Mouse (Mus musculus) lung, adult 2 months (tissue): ENCODE results near the gene Gm17018. TPM values are rescaled to one million over a fixed set of nuclear protein-coding genes. Genes with fewer than 3 reads are reported as not detected.

Experiments
- DNase-seq: peaks from one replicate; pipeline ENCODE4 v3.0.0; 2022
- H3K4me1 ChIP-seq: fragments of 200-500 bp; 2 replicates; pipeline ENCODE4 v1.6.1; 2011; ENCODE audit warnings: low read length; ENCODE audit not compliant: control insufficient read depth, insufficient read depth
- H3K4me3 ChIP-seq: fragments of 200-500 bp; replicated peaks from 2 replicates; pipeline ENCODE3; 2011; ENCODE audit warnings: low read depth, mild to moderate bottlenecking, control low read depth, low read length; ENCODE audit errors: extremely low read depth
- CTCF ChIP-seq: fragments of 200-500 bp; IDR thresholded peaks from 2 replicates; pipeline ENCODE4 v1.5.1; 2011; ENCODE audit warnings: mild to moderate bottlenecking, low read length, control low read depth; ENCODE audit not compliant: insufficient read depth
- POLR2A ChIP-seq: fragments of 200-500 bp; IDR thresholded peaks from 2 replicates; pipeline ENCODE4 v1.6.1; 2011; ENCODE audit warnings: low read depth, mild to moderate bottlenecking, control low read depth, low read length, borderline replicate concordance; ENCODE audit errors: extremely low read depth
- WGBS: fragments of 180-500 bp; shearing (Covaris S2); methylation state at CpG from one replicate; pipeline ENCODE4 v1.1.7; 2018; 5-methylcytosine and 5-hydroxymethylcytosine counted together
- polyA plus RNA-seq: library from polyadenylated mRNA; depleted of rRNA; stranded (reverse); fragments of >200 nt; gene quantifications from 2 replicates; pipeline ENCODE4 v1.2.3, GENCODE M21; 2012

The Gm17018 gene
- polyA plus RNA-seq, 1 experiment, result 7.5 TPM

DNA sequence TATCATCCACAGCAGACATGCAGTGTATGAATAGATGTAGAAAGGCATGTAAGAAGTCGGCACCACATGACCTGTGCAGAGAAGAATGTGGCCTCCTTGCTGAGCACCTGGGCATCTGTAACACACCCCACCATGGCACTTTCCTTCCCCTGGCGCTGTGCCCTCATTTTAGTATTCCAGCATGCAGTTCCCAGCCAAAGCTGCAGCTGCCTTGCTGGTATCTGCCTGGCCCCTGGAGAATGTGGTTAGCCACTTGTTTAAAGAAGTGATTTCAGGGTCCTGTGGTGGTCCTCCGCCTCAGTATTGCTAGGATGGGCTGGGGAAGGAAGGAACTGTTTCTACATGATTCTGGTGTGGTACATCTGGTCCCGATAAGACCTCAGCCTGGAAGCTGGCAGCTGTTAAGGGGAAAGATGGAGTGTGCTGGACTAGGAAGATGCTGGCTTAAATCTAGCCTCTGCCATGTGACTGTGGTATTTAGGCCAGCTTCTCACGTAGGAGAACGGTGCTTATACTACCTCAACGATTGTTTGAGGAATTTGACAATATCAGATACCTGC, 14.0 kb downstream of the Gm17018 start:
- H3K4me1 ChIP-seq, result peaks cover 12% of the 10 kb centered on the region
- H3K4me3 ChIP-seq, result no peak overlapping the region
- no peak for DNase-seq
- WGBS, result 39% methylated on average over 7 of the region's 7 CpGs
- TF ChIP-seq POLR2A, result no peak

DNA sequence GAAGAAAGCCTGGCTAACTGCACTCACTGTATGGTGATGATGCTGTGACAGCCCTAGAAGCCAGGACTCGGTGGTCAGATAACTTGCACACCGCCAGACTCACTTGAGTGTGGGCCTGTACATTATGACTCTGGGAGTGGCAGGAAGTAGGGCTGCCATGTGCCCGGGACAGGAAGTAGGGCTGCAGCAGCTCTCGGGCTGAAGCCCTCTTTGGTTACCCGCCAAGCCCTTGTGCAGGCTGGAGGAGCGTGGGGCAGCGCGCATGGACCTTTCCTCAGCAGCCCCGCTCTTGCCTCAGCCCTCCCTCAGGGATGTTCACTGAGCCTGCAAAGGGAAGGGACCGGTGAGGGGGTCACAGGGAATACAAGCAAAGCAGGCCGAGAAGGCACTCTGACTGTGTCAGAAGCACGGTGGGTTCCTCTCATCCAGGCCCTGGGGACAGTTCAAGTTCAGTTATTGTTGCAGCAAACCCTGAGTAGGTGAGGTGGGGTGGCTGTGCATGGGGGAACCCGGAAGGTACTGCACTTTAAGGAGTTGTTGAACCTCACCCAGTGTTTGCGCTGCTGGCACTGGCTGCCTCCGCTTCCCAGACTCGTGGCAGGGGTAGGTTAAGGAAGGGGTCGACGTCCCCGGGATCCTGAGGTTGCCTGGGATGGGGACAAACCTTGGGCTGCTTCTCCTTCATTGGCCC, 14.7 kb downstream of the Gm17018 start:
- DNase-seq, result peak; percentile 33
- peaks cover 12% of the 10 kb centered on the region for H3K4me1 ChIP-seq
- WGBS, result 17% methylated on average over 19 of the region's 19 CpGs
- no peak overlapping the region for H3K4me3 ChIP-seq
- TF ChIP-seq CTCF (no peak), POLR2A (no peak)

DNA sequence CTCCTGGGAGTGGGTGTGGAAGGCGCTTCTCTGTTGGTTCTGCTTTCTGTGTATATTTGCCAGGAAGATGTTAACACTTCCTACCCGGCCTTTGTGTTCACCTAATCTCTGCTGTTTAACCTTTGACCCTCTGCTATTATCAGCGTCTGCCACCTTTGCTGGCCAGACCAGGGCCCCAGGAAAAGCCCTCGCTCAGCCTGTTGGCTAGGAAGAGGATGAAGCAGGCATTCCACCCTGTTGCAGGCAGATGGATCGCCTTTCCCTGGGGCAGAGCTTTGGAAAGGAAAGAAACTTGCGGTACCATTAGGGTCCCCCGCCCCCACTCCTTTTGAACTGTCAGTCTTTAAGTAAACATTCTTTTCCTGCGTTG, 15.2 kb downstream of the Gm17018 start:
- H3K4me1 ChIP-seq, result peaks cover 12% of the 10 kb centered on the region
- no peak for DNase-seq

DNA sequence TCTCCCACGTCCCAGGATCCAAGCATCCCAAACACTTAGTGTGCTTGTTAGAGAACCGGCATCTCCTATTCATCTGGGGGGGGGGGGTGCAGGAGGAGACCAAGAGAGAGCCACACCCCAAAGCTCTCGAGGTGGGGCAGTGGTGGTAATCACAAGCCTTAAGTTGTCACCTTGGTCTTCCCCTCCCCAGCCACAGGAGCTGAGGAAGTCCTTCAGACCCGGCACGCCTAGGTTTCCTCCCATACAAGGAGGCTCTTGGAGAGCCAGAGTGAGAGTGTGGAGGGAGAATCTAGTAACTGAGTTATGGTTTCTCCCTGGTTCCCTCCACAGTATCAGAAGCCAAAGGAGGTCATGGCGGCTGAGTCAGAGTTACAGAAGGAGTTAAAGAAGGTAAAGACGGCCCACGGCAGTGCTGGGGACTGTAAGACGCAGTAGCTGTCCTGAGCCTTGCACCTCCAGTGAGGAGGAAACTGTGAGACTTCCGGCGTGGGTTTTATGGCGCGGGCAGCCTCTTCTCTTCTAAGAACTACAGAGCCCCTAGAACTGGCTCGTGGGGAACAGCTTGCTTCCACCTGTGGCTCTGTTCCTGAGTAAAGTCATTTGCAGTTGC, 16.8 kb downstream of the Gm17018 start:
- no peak overlapping the region for H3K4me3 ChIP-seq
- WGBS, result 52% methylated on average over 14 of the region's 14 CpGs
- peaks cover 12% of the 10 kb centered on the region for H3K4me1 ChIP-seq
- no peak for DNase-seq
- TF ChIP-seq CTCF (no peak), POLR2A (no peak)

More for the DNA sequence above, 15.2 kb downstream of the Gm17018 start:
- no peak for TF ChIP-seq CTCF
- no peak for TF ChIP-seq POLR2A
- 13% methylated on average over 8 of the region's 8 CpGs for WGBS
- H3K4me3 ChIP-seq, result no peak overlapping the region

DNA sequence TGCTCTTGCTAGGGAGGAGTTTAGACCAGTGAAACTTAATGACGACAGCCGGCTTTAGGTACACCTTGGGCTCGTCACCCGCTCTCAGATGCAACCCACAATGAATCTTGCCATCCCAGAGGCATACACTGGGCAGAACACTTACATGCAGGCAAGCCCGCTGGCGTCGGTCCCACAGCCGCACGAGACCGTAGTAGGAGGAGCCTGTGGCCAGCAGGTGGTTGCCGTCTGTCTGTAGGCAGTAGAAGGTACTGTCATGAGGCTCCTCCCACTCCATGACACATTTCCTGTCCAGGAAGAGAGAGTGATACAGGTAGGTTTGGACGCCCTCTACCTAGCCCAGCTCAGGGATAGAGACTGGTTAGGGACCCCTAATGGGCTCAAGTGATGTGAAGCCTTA, 18.6 kb downstream of the Gm17018 start:
- Histone ChIP-seq H3K4me3 (no peak overlapping the region), H3K4me1 (peaks cover 12% of the 10 kb centered on the region)
- no peak for TF ChIP-seq POLR2A
- DNase-seq, result no peak
- WGBS, result 85% methylated on average over 12 of the region's 12 CpGs

DNA sequence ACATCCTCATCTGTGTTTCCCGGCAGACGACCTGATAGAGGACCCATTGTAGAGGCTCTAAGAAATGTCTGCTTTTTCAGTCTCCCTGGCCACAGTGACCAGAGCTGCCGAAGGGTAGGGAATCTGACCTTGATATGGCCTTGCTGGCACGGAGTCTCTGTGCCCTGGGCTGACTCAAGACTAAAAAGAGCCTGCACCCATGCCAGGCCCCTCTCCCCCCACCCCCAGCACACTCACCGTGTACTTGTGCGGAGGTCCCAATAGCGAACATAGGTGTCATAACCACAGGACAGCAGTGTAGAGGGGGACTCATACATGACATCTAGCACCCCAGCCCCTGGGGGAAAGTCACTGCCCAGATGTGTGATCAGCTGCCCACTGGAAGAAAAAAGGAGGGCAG, 19.0 kb downstream of the Gm17018 start:
- H3K4me1 ChIP-seq, result peaks cover 12% of the 10 kb centered on the region
- TF ChIP-seq CTCF (no peak), POLR2A (no peak)
- DNase-seq, result no peak
- 82% methylated on average over 7 of the region's 7 CpGs for WGBS
- no peak overlapping the region for H3K4me3 ChIP-seq

DNA sequence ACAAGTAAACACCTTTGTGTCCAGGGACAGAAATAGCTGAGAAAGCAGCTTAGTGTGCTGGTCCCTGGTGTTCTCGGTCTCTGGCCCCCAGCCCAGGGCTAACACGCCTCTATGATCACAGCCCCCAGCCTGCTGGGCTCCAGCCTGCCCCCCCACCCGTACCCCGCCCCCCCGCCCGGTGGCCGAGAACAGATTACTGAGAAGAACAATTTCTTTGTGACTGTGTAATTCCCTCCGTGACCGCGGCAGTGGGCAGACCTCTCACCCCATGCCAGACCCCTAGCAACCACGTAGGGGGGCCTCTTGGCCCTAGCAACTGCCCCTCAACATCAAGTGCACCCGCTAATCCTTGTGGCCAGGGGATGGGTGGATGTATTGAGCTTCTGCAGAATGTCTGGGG, 19.8 kb downstream of the Gm17018 start:
- 86% methylated on average over 12 of the region's 12 CpGs for whole genome bisulfite sequencing
- H3K4me3 ChIP-seq, result no peak overlapping the region
- peaks cover 6% of the 10 kb centered on the region; the same call in 1 of the 2 replicates for H3K4me1 ChIP-seq
- TF ChIP-seq POLR2A (no peak), CTCF (no peak)
- DNase-seq, result no peak

DNA sequence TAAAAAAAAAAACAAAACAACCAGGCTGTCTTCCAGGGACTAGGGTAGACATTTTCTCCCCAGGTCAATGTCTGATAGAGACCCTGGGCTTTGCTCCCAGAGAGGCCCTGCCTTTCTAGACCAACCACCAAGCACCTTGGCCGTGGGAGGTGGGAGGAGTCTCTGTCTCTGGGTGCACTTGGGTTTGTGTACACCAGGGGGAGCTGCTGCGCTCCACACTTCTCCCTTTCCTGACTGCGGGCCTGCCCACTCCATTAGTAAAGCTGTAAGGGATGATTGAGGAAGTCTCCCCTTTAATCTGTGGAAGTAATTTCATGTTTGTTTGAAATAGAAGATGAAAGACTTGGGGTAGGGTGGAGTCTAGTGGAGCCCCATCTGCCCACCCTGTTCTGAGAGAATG, 20.8 kb downstream of the Gm17018 start:
- Histone ChIP-seq H3K4me3 (no peak overlapping the region), H3K4me1 (no peaks in the 10 kb centered on the region)
- peak; percentile 44 for DNase-seq
- WGBS, result 49% methylated on average over 3 of the region's 3 CpGs
- no peak for TF ChIP-seq POLR2A
- peak; percentile 53 for TF ChIP-seq CTCF

DNA sequence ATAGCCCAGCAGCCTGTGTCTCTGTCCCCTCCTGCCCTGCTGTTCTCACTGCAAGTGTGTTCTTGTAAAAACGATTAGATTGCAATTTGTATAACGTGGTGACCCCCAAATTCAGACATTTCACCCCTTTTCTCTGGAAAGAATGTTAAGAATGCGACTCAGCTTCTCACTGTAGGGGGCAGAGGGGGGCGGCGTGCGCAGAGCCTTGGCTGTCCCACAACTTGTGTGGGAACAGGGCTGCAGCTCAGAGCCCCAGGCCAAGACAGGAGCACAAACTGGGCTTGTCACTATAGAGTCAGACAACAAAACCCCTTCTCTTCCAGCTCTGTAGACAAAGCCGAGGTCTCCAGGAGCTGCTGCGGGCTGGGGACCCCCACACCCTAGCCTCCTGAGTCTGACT, 21.7 kb downstream of the Gm17018 start:
- no peak for TF ChIP-seq POLR2A
- no peak for TF ChIP-seq CTCF
- WGBS, result 59% methylated on average over 8 of the region's 8 CpGs
- no peaks in the 10 kb centered on the region for H3K4me1 ChIP-seq
- DNase-seq, result no peak
- H3K4me3 ChIP-seq, result no peak overlapping the region

DNA sequence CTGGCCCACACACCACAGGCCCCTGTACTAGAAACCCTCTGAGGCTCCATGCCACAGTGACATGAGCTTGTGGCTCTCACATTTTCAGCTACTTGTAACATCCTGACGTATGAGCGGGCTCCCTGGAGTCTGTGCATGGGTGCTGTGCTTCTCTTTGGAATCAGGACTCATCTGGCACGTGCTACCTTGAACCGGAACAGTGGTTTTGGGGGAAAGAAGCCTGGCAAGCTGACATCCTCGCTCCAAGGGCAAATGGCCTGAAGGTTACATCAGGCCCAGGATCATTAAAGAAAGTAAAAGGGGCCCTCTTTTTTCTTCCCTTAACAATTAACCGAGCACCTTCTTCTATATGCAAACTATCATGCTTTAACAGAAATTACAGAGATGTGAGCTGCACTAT, 22.7 kb downstream of the Gm17018 start:
- no peak overlapping the region for H3K4me3 ChIP-seq
- TF ChIP-seq CTCF (no peak), POLR2A (no peak)
- H3K4me1 ChIP-seq, result no peaks in the 10 kb centered on the region
- 93% methylated on average over 6 of the region's 6 CpGs for WGBS
- DNase-seq, result no peak
